Mouse (Mus musculus) small intestine, adult 2 months (tissue): ENCODE measurements around the gene Iqce. TPM values are rescaled to one million over a fixed set of nuclear protein-coding genes. Genes with fewer than 3 reads are reported as not detected.

ENCODE experiments used
- H3K27ac ChIP-seq: fragments of 200-500 bp; 2 replicates; pipeline ENCODE4 v1.5.1; 2012; ENCODE audit warnings: low read depth, low read length, control low read depth, inconsistent platforms; ENCODE audit not compliant: insufficient read depth
- H3K27me3 ChIP-seq: fragments of 200-500 bp; 2 replicates; pipeline ENCODE4 v1.6.1; 2012; ENCODE audit warnings: mild to moderate bottlenecking, moderate library complexity, low read length, inconsistent platforms; ENCODE audit not compliant: control insufficient read depth, insufficient read depth
- H3K36me3 ChIP-seq: fragments of 200-500 bp; 2 replicates; pipeline ENCODE4 v1.6.1; 2012; ENCODE audit warnings: mild to moderate bottlenecking, low read length, control low read depth, inconsistent platforms; ENCODE audit not compliant: control insufficient read depth, insufficient read depth
- H3K4me1 ChIP-seq: fragments of 200-500 bp; 2 replicates; pipeline ENCODE4 v1.6.1; 2012; ENCODE audit warnings: low read length, inconsistent platforms, mixed read lengths; ENCODE audit not compliant: control insufficient read depth, insufficient read depth, insufficient read length
- H3K4me3 ChIP-seq: fragments of 200-500 bp; 2 replicates; pipeline ENCODE4 v1.5.1; 2012; ENCODE audit warnings: low read depth, mild to moderate bottlenecking, control low read depth, inconsistent platforms, low read length, moderate library complexity
- CTCF ChIP-seq: fragments of 200-500 bp; IDR thresholded peaks from 2 replicates; pipeline ENCODE4 v1.5.1; 2012; ENCODE audit warnings: low read depth, mild to moderate bottlenecking, control low read depth, inconsistent platforms, low read length, moderate library complexity, mixed read lengths; ENCODE audit not compliant: insufficient replicate concordance, insufficient read length; ENCODE audit errors: extremely low read depth
- POLR2A ChIP-seq: fragments of 200-500 bp; IDR thresholded peaks from 2 replicates; pipeline ENCODE4 v1.6.1; 2012; ENCODE audit warnings: low read depth, mild to moderate bottlenecking, control low read depth, inconsistent platforms, low read length, moderate library complexity
- WGBS: fragments of 180-500 bp; shearing (Covaris S2); methylation state at CpG from one replicate; pipeline ENCODE4 v1.1.7; 2018; 5-methylcytosine and 5-hydroxymethylcytosine counted together
- polyA plus RNA-seq: library from polyadenylated mRNA; depleted of rRNA; stranded (reverse); fragments of >200 nt; gene quantifications from 2 replicates; pipeline ENCODE4 v1.2.3, GENCODE M21; 2012

Gene Iqce
- polyA plus RNA-seq, 1 experiment = 6.9 TPM

DNA sequence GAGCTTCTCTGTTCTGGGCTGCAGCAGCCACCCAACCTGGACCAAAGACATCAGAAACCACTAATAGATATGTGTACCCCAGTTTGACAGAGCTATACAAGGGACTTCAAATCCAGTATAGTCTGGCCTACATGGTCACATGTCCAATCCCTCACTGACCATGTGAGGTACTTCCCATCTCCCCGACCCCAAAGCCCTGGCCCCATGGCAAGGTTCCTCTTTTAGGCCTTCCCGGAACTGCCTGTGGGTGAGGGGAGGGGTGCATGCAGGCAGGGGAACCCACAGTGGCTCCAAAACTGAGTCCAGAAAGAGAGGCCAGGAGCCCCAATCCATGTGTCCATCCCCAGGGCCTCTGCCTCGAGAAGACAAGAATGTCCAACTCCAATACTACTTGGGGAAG, 60.1 kb downstream of the Iqce start:
- 66% methylated on average over 3 of the region's 3 CpGs for WGBS
- no peaks in the 10 kb centered on the region for H3K27me3 ChIP-seq
- no peak overlapping the region for H3K4me3 ChIP-seq
- H3K36me3 ChIP-seq = no peaks in the 10 kb centered on the region
- H3K4me1 ChIP-seq = peaks cover 3% of the 10 kb centered on the region
- peak overlapping the region; percentile 58 for H3K27ac ChIP-seq
- TF ChIP-seq POLR2A (no peak), CTCF (no peak)

DNA sequence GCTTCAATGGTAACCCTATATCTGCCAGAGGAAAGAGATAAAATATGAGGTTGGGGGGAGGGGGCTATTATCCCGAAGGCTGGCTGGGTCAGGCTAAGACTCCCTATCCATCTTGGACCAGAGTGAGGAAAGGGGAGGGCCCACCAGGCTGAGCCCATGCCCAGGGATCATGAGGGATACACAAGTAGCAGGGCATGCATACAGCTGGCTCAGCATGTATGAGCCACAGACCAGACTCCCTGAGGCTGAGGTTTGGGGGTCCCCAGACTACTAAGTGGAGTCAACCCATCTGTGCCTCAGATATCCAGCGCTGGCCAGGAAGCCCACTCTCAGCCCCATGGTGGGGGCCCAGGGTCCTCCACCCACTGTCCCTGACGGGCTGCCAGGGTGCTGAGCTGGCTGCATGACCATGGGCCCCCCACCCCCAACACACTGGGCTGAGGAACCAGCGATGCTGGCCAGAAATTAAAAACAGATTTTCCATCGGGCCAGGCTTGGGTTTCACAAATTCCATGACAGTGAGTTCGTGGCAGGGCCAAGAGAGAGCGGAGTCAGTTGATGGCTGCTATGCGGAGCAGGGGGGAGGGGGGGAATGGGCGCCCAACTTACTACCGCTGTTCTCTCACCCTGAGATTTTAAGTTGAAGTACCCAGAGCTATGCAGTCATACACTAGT, 60.8 kb downstream of the Iqce start:
- no peak overlapping the region for H3K4me3 ChIP-seq
- no peaks in the 10 kb centered on the region for H3K27me3 ChIP-seq
- no peaks in the 10 kb centered on the region for H3K36me3 ChIP-seq
- H3K27ac ChIP-seq = 0 out of 2 replicates have a peak overlapping the region, but pooled peaks have one; percentile 17
- H3K4me1 ChIP-seq = peaks cover 6% of the 10 kb centered on the region
- TF ChIP-seq CTCF = no peak
- no peak for TF ChIP-seq POLR2A
- 78% methylated on average over 10 of the region's 10 CpGs for WGBS

DNA sequence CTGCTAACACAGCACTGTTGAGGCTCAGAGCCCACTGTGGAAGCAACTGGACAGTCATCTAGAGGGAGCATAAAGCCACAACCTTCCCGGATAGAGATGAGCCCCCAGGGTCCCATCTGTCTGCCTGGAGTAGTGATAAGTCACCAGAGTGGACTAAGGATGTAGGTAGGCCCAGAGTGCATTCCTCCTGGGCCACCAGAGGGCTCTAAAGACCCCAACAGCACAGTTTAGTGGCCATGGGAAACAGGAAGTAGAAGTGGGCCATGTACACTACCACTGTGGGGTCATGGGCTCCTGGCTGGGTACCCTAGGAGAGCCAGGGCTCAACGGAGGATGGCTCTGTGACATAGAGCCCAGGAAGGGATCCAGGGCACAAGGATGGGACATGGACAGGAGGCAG, 61.4 kb downstream of the Iqce start:
- WGBS = 83% methylated on average over 2 of the region's 2 CpGs
- peaks cover 6% of the 10 kb centered on the region for H3K4me1 ChIP-seq
- TF ChIP-seq CTCF (no peak), POLR2A (no peak)
- H3K27ac ChIP-seq = no peak overlapping the region
- H3K4me3 ChIP-seq = no peak overlapping the region
- no peaks in the 10 kb centered on the region for H3K27me3 ChIP-seq
- H3K36me3 ChIP-seq = no peaks in the 10 kb centered on the region

DNA sequence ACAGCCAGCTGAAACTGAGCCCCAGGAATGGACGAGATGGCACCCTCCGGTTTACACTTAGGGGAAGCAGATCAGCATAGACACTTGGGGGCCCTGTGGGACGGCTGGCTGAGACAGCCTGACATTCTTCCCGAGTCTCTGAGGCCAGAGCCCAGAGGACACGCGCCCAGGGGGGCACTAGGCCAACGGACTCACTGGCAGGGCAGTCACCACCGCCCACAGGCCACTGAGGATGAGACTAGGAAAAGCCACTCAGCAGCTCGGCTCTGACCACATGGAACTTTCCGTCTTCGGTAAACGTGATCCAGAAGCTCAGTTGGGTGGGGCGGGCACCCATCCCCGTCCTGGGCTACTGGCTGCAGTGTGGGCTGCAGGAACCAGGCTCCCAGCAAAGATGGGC, 62.3 kb downstream of the Iqce start:
- H3K36me3 ChIP-seq = peaks cover 4% of the 10 kb centered on the region; the same call in 1 of the 2 replicates
- 68% methylated on average over 14 of the region's 14 CpGs for WGBS
- peaks cover 6% of the 10 kb centered on the region; the same call in 1 of the 2 replicates for H3K4me1 ChIP-seq
- no peak for TF ChIP-seq POLR2A
- no peak for TF ChIP-seq CTCF
- H3K27ac ChIP-seq = no peak overlapping the region
- H3K4me3 ChIP-seq = no peak overlapping the region
- H3K27me3 ChIP-seq = no peaks in the 10 kb centered on the region

DNA sequence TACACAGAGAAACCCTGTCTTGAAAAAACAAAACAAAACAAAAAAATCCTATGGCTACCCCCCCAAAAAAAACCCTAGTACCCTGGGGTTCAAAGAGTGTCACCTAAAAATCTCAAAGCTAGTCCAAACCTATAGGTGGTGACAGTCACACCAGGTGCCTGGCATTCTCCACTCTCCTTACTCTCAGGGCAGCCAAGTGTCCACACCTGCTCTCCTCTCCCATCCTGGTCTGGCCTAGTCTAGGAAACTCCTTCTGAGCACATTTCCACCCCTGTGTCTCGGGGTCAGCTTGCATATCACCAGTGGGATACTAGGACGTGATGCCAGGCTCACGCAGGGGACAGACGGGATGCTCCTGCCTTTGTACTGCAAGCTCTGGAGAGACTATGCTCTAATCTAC, 62.9 kb downstream of the Iqce start:
- WGBS = 90% methylated on average over 4 of the region's 4 CpGs
- H3K4me3 ChIP-seq = no peak overlapping the region
- H3K4me1 ChIP-seq = peaks cover 6% of the 10 kb centered on the region; the same call in 1 of the 2 replicates
- no peaks in the 10 kb centered on the region for H3K27me3 ChIP-seq
- no peak for TF ChIP-seq CTCF
- TF ChIP-seq POLR2A = no peak
- H3K27ac ChIP-seq = no peak overlapping the region
- peaks cover 4% of the 10 kb centered on the region; the same call in 1 of the 2 replicates for H3K36me3 ChIP-seq

DNA sequence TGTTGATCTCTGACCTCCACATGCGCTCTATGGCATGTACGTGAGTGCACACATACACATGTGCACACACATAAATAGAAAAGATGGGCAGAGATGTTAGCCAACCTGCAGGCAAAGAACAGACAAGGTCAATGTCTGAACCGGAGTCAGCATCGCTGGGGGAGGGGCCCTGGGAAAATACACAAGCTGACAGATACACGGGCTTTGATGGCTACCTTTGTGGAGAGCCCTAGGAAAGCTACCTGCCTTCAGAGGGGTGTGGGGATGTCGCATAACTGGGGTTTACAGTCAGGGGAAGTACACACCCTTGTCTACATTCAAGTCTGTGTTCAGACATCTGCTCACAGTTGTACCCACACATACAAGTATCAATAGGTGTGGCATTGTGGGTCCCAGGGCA, 63.7 kb downstream of the Iqce start:
- Histone ChIP-seq H3K36me3 (peaks cover 6% of the 10 kb centered on the region; the same call in 1 of the 2 replicates), H3K27ac (no peak overlapping the region)
- WGBS = 85% methylated on average over 6 of the region's 6 CpGs

DNA sequence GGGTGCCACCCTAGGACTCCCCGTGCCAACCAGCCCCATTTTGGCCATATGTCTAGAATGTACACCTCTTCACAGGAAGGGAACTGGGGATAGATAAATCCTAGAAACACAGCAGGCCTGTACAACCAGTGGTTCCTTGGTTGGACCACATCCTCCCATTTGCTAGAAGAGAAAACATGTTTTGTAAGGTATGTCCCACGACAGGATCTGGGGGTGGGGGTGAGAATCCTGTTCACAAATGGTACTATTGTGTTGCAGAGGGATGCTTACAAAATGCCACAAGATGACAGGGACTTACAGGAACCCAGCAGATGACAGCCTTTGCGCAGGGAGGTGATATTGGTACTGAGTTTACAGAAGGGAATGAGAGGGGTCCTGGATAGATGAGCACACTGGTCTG, 64.2 kb downstream of the Iqce start:
- H3K4me1 ChIP-seq = peaks cover 9% of the 10 kb centered on the region; the same call in 1 of the 2 replicates
- no peak overlapping the region for H3K27ac ChIP-seq
- TF ChIP-seq POLR2A (no peak), CTCF (no peak)
- H3K27me3 ChIP-seq = no peaks in the 10 kb centered on the region
- WGBS = 83% methylated on average over 3 of the region's 3 CpGs
- H3K36me3 ChIP-seq = peaks cover 11% of the 10 kb centered on the region
- no peak overlapping the region for H3K4me3 ChIP-seq

More for the DNA sequence above, 63.7 kb downstream of the Iqce start:
- Histone ChIP-seq H3K4me3 (no peak overlapping the region), H3K27me3 (no peaks in the 10 kb centered on the region), H3K4me1 (peaks cover 7% of the 10 kb centered on the region; the same call in 1 of the 2 replicates)
- TF ChIP-seq CTCF (no peak), POLR2A (no peak)

DNA sequence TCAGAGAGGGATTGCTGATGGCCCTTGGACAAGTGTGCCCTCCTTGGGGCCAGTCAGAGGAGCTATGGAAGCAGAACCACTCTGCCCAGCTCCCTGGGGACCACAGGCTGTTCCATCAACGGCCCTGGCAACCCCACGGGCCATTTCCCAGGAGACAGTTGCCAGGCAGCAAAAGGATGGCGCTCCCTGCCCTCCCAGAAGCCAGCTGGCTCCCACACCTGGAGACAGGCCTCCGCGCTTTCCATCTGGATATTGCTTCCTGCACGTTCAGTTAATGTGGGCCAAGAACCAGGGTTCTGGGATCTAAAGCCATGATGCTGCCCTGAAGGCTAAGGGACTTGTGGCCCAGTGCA, 65.1 kb downstream of the Iqce start:
- TF ChIP-seq POLR2A (no peak), CTCF (no peak)
- Histone ChIP-seq H3K36me3 (peaks cover 12% of the 10 kb centered on the region), H3K4me3 (no peak overlapping the region), H3K27ac (peak overlapping the region; percentile 17; the same call in 1 of the 2 replicates), H3K4me1 (peaks cover 10% of the 10 kb centered on the region; the same call in 1 of the 2 replicates), H3K27me3 (no peaks in the 10 kb centered on the region)
- 80% methylated on average over 6 of the region's 6 CpGs for WGBS
